Mouse (Mus musculus) right cerebral cortex, postnatal 10 days (tissue): Measurements from ENCODE around the gene Inpp4a.

Source experiments
- DNase-seq, 2 experiments: peaks; one replicate each; pipeline ENCODE4 v3.0.0; 2021; ENCODE audit warnings: low spot score in 2 of 2

The Inpp4a gene

DNA sequence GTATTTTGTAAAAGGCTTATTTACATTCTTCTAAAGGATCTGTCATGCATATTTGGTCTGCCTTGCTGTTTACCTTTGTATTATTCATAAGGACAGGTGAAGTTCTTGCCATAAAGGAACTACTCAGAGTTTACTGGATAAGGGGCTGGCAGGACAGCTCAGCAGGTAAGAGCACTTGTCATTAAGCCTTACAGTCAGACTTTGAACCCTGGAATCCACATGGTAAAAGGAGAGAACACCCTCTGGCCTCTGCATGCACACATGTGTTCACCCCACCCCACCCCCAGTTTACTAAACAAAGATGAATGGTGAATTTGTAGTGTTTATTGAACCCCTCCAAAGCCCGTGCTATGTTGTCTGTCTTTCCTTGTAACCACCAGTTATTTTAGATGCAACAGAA, 115.7 kb downstream of the Inpp4a start:
- DNase-seq, result no peak

DNA sequence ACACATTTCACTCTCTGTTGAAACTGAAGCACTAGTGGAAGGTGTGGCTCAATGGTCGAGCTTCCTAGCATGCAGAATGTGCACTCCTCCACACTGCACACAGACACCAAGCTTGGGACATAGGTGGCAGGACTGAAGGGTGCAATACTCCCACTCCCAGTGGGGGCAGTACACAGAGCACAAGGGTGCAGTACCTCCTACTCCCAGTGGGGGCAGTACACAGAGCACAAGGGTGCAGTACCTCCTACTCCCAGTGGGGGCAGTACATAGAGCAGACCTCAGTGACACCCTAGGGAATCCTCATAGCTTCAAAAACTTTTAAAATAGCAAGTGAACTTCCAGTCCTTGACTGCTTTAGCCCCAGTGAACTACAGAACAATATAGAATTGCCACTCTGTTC, 119.8 kb downstream of the Inpp4a start:
- DNase-seq, result peak; percentile 51 to 55

DNA sequence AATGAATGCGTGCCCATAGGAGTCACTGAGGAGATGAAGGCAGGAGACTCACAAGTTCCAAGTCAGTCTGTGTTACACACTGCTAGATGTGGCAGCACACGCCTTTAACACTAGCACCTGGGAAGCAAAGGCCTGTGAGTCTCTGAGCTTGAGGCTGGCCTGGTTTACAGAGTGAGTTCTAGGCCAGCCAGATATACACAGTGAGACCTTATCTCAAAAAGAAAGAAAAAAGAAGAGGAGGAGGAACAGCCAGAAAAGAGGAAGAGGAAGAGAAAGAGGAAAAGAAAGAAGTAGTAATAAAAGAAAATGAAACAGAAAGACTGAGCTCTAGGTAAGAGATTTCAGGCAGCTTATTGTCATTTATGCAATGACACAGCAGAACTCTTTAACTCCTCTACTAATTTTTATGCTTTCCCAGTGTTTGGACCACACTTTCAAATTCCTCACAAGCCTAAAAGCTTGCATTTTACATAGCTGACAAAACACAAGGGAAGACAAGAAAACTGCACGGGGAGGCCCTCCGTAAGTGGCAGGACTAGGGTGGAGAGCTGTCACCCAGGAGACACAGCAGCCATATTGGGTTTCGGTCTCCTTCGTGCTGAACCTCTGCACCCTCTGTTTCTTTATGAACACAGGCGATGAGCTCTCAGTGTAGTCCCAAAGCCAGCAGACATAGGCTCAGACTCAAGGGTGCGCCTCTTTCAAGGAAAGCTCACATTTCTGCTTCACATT, 127.6 kb downstream of the Inpp4a start:
- no peak for DNase-seq

DNA sequence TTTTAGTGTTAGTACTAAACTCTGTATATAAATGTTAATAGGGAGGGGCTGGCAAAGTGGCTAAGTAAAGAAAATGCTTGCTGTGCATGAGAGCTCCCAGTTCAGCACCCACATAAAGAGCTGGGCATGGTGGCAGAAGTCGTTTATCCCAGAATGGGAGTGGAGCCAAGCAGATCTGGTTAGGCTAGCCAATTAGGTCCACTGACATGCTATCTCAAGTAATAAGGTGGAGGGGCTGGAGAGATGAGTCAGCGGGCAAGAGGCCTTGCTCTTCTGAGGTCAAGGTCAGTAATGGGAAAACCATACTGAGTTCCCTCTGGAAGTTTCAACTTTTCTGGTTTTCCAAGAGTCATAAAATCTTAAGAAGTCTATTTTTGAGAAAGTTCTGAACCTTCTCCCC, 129.2 kb downstream of the Inpp4a start:
- no peak for DNase-seq

DNA sequence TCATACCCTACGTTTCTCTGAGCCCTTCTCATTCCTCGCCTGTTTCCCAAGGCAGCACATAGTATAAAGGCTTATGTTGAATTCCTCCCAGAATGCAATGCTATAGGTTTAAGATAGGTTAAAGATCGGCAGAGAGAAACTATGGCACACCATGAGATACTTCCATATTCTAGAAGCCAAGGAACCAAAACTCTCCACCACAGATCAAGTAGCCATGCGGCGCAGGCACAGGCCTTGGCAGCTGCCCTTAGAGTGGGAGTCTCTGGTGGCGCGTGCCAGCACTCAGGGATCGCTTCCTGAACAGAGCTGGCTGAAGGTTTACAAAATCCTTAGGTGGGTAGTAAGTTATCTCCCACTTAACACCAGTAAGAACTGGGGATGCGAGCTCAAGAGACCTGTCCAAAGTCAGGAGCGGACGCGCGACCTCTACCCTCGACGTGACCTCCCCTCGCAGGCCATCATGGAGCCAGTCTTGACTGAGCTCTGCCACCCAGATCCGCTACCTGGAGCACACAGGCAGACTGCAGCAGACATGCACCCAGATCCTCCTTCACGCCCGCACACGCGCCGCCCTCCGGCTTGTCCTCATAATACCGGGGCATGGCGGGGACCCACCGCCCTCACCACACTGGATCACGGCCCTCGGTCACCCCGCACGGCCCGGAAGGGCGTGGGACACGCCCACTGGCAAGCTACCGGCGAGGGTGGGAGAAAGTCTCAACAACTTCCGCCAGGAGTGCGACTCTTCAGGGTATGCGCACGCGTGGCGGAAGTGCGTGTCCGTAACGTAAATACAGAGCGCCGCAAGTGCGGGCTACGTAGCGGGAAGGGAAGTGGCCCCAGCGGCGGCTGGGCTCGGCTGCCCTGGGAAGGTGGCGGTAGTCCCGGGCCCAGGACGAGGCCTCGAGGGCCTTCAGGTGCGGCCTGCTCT, 130.0 kb downstream of the Inpp4a start, which contains the start of the genes Coa5 and Unc50:
Gene Coa5, minus strand, starts transcription at position 738 of the 931 bp plus-strand sequence.
Gene Unc50, plus strand, starts transcription at position 774 of the 931 bp plus-strand sequence.
- DNase-seq, result peak; percentile 96 to 97

DNA sequence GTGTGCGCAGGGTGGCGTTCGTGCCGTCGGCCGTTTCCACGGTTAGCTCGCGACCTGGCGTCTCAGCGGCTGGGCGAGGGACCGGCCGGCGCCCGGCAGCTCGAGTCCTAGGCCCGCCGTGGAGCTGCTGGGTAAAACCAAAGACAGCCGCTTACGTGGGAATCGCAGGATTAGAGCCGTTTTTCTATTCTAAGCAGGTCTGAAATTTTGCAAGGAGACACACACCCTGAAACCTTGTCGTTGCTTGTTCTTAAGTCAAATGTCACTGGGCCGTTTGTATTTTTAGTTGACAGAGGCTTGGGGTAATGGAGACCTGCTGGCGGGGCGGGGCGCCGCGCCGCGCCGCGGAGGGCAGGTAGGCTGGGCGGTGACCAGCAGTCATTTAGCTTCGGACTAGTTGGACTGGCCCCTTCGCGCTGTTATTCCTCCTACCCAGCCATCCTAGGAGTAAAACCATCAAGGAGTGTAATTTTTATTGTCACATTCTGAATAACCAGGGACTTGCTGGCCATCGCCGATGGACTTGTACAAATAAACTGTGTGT, 130.7 kb downstream of the Inpp4a start:
- no peak for DNase-seq

DNA sequence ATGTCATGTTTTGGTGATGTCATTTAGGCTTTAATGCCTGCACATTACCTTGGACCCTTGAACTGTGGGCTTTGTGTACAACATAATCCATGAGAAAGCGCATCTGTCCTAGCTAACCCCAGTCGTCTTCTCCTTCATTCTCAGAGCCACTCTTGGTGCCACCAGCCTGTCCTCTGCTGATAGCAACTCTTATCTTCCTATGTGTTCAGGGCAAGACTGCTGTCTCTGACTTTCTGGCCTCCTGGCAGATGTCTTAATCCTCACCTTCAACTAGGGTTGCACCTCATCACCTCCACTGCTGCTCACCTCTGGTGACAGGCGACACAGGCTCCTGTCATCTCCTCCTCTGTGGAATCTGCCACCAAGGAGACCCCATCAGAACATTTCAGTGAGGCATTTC, 136.8 kb downstream of the Inpp4a start:
- no peak for DNase-seq

DNA sequence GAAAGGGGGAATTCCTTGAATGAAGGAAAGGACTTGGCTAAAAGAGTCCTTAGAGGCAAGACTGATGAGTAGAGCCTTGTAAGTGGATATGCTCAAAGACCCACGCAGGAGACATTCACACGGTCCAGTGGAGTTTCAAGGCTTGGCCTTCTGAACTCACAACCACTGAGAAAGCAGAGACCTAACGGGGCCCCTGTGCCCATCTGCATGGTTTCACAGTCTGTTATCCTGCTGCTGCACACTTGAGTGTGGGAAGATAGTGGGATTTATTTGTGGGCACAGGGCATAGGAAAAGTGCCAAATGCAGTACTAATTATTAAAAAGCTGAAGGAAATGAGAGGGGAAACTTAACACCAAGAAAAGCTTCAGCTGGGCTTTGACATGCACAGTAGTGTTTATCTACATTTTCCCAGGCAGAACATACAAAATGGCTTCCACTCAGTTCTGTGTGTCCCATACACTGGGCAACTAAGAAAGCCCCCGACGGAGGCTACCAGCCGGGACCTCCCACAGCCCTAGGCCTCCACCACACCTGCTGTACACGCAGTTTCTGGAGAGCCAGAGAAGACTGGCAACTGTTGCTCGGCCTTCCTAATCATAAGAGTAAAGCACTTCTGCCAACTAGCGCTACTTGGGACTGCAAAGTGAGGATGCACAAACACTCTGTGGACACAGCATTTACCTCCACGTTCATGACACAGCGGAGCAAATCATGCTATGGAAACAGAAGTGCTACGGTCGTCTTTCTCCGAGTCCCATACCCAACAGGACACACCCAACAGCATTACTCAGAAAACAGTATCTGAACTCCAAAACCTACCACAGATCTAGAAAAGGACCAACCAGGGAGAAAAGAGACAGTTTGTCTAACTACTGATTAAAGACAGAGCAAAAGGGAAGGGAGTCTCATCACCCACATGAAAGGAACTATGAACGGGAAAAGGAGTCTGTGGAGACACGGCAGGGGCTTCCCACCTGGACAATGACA, 143.5 kb downstream of the Inpp4a start:
- no peak for DNase-seq

DNA sequence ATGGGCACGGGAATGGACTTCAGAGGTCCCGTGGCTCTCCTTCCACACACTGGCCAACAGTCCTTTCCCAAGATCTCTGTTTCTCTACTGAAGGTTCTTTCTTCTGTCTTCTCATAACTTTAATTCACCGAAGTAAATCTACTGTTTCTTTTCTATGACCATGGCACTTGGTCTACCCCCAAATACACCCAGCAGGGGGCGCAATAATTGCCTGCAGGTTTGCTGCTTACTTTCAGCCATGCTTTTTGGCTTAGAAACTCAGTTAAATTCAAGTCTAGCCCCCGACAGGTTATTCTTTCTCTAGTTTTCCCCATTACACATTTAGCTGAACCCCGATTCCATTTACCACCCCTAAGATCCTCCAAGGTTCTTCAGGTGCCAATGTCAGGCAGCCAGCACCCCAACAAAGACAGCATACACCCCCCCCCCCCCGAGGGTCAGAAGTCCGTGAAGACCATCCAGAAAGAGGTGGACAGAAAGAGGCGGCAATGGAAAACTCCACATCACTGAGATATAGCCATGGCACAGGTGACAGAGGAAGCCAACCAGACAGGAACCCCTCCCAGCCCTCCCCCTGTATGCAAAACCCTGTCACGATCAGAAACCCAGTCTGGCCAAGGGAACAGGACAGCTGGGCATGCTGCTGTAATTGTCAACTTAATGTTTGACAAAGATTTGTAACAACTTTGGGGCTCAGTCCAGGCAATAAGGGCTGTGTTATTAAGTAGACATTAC, 148.9 kb downstream of the Inpp4a start:
- DNase-seq, result peak in 1 of 2 experiments; percentile 57

DNA sequence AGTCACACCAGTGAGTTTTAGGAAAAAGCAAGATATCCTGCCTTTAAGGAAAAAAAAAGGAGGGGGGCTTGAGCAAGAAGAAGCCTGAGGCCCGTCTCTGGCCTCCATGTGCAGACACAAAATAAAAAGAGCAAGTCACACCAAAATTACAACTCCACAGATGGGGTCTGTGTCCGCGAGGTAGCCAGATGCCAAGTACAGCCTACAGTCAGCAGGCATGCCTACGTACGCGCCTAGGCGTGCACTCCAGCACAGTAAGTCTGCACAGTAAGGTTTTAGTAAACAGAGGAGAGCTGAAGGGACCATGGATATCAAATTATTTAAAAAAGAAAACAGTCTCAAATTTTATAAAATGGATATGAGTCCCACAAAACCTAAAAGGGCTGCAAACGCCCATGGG, 151.6 kb downstream of the Inpp4a start:
- DNase-seq, result no peak

DNA sequence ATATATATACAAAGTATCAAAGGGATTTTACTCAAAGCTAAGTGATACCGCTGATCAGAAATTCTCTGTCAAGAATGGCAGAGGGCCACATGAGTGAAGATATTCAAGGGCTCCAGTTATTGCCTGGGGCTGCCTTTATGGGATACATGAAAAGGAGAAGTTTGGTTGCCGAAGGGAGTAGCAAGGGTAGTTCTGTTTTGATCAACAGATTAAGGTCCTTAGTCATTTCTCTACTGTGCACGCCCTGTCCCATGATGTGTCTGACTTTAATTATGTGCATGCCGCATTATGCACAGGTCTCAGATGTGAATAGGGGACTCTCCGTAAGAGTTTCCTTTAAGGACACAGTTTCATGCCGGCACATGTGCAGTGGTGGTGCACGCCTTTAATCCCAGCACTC, 157.9 kb downstream of the Inpp4a start:
- no peak for DNase-seq
